Mouse (Mus musculus): ENCODE measurements around the gene Gm10061.
"Not testable (repeated sequence)": the region's sequence is repeated elsewhere in the genome, so short reads cannot be mapped to it uniquely, and the experiment has no call there.

Gm10061 gene

DNA sequence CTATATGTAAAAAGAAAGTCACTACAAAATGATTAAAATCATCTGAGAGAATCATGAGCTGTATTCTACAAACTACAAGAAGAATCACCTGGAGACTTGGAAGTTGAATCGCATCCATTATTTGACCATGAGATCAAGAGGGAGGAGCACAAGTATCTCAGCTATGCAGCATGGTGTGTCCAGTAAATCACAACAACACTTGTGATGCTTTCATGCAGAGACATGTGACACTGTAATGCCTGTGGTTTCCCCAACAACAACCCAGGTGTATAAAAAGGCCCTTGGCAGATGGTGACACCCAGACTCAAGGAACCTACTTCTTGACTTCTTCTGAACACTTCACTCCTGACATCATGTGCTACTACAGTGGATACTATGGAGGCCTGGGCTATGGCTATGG lies at the start of gene Gm10061:
Gene Gm10061 (plus strand): TSS at position 301 of the 400 bp plus-strand sequence.
- DNase-seq: no peak

GRCm38 (mm10) chr16:89140551-89140950 lies 10.3 kb upstream of the Gm10061 start, which contains the start of gene Gm6358:
Gm6358 (plus strand) TSS chr16:89140851.
- DNase-seq: no peak

- no peak for DNase-seq
Measured at GRCm38 (mm10) chr16:89157652-89158051, 6.8 kb downstream of the Gm10061 start, which contains the start of gene Gm9789. Gm9789 (plus strand) TSS chr16:89157952.

- not testable (repeated sequence) for DNase-seq
Measured at GRCm38 (mm10) chr16:89169190-89169589, 18.3 kb downstream of the Gm10061 start, which contains the start of gene Gm7735. Gm7735 (plus strand) TSS chr16:89169490.

DNA sequence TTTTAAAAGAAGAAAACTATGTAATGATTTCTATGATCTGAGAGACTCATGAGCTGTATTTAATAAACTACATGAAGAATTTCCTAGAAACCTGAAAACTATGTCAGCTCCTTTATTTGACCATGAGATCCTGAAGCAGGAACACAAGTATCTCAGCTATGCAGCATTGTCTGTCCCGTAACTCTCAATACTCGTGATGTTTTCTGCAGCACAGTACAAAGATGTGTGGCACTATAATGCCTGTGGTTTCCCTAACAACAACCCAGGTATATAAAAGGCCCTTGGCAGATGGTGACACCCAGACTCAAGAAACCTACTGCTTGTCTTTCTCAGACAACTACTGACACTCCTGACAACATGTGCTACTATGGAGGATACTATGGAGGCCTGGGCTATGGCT lies 23.5 kb downstream of the Gm10061 start, which contains the start of gene 1110057P08Rik:
Gene 1110057P08Rik (plus strand): TSS at position 301 of the 400 bp plus-strand sequence.
- DNase-seq: no peak

GRCm38 (mm10) chr16:89188621-89189020 lies 37.7 kb downstream of the Gm10061 start:
- no peak for DNase-seq
